Mouse (Mus musculus) spleen, adult 2 months (tissue): ENCODE results near the gene Sh3gl2.

Experiments
- CTCF ChIP-seq: fragments of 200-500 bp; IDR thresholded peaks from 2 replicates; pipeline ENCODE4 v1.5.1; 2011; ENCODE audit warnings: mild to moderate bottlenecking, inconsistent platforms; ENCODE audit not compliant: insufficient read depth, insufficient read length, insufficient replicate concordance; ENCODE audit errors: extremely low read depth
- POLR2A ChIP-seq: fragments of 200-500 bp; IDR thresholded peaks from 2 replicates; pipeline ENCODE4 v1.6.1; 2011; ENCODE audit warnings: low read depth, low read length, inconsistent platforms

GRCm38 (mm10) chr4:85260687-85261658 lies 56.0 kb downstream of the Sh3gl2 start:
- TF ChIP-seq CTCF: no peak
- TF ChIP-seq POLR2A: no peak
